Mouse (Mus musculus) limb, embryonic 14.5 days (tissue): ENCODE data around the gene Abraxas2. TPM values are rescaled to one million over a fixed set of nuclear protein-coding genes. Genes with fewer than 3 reads are reported as not detected.

Experiments used
- ATAC-seq: fragments of 200-750 bp; cut with Nextera tagmentation; 2 replicates; pipeline ENCODE4 v1.8.0; 2017; ENCODE audit warnings: low read depth, moderate number of reproducible peaks, moderate TSS enrichment; ENCODE audit not compliant: low FRiP score
- DNase-seq: peaks from one replicate; pipeline ENCODE4 v3.0.0-alpha.2; 2015; ENCODE audit warnings: low spot score
- H3K27ac ChIP-seq: fragments of 300-500 bp; sonication (generic); replicated peaks from 2 replicates; pipeline ENCODE4 v1.5.1; 2014; ENCODE audit warnings: low read depth, mild to moderate bottlenecking, low read length, moderate library complexity, mixed read lengths
- H3K27me3 ChIP-seq: fragments of 300-500 bp; sonication (generic); 2 replicates; pipeline ENCODE4 v1.6.1; 2014; ENCODE audit warnings: low read length, mixed read lengths; ENCODE audit not compliant: control insufficient read depth, insufficient read depth
- H3K36me3 ChIP-seq: fragments of 300-500 bp; sonication (generic); 2 replicates; pipeline ENCODE4 v1.6.1; 2014; ENCODE audit warnings: mild to moderate bottlenecking, low read length, moderate library complexity, mixed read lengths; ENCODE audit not compliant: control insufficient read depth, insufficient read depth
- H3K4me1 ChIP-seq: fragments of 300-500 bp; sonication (generic); 2 replicates; pipeline ENCODE4 v1.6.1; 2014; ENCODE audit warnings: antibody characterized with exemption, low read length, mixed read lengths; ENCODE audit not compliant: control insufficient read depth, insufficient read depth
- H3K4me2 ChIP-seq: fragments of 300-500 bp; sonication (generic); replicated peaks from 2 replicates; pipeline ENCODE4 v1.6.1; 2014; ENCODE audit warnings: low read depth, mild to moderate bottlenecking, low read length, moderate library complexity; ENCODE audit not compliant: severe bottlenecking
- H3K4me3 ChIP-seq: fragments of 300-500 bp; sonication (generic); replicated peaks from 2 replicates; pipeline ENCODE4 v1.5.1; 2014; ENCODE audit warnings: low read length
- H3K9ac ChIP-seq: fragments of 300-500 bp; sonication (generic); 2 replicates; pipeline ENCODE4 v1.6.1; 2014; ENCODE audit warnings: mild to moderate bottlenecking, low read depth, low read length, moderate library complexity; ENCODE audit not compliant: severe bottlenecking
- H3K9me3 ChIP-seq: fragments of 300-500 bp; sonication (generic); 2 replicates; pipeline ENCODE4 v1.6.1; 2016; ENCODE audit warnings: low read length; ENCODE audit not compliant: control insufficient read depth
- POLR2A ChIP-seq: fragments of 200-500 bp; IDR thresholded peaks from 2 replicates; pipeline ENCODE4 v1.8.0; 2012; ENCODE audit warnings: inconsistent platforms, mild to moderate bottlenecking, moderate library complexity, borderline replicate concordance; ENCODE audit not compliant: insufficient read depth, insufficient read length; ENCODE audit errors: extremely low read depth
- WGBS: fragments of 180-500 bp; shearing (Covaris S2); extraction: QIAGEN DNeasy Blood & Tissue Kit; methylation state at CpG from one replicate; pipeline ENCODE4 v1.1.7; 2014; 5-methylcytosine and 5-hydroxymethylcytosine counted together
- polyA plus RNA-seq, 2 experiments: library from polyadenylated mRNA; depleted of rRNA in 1 of 2; stranded (reverse) in 1 of 2; unstranded in 1 of 2; fragments of >200 nt; fragmentation: Nextera tagmentation in 1 of 2; extraction: Ambion mirVana in 1 of 2; gene quantifications; 2 replicates each; pipeline versions ENCODE4 v1.2.1 to v1.2.3; 2012 to 2014

Abraxas2 gene
- polyA plus RNA-seq, 2 experiments: 29.5 to 38.1 TPM

DNA sequence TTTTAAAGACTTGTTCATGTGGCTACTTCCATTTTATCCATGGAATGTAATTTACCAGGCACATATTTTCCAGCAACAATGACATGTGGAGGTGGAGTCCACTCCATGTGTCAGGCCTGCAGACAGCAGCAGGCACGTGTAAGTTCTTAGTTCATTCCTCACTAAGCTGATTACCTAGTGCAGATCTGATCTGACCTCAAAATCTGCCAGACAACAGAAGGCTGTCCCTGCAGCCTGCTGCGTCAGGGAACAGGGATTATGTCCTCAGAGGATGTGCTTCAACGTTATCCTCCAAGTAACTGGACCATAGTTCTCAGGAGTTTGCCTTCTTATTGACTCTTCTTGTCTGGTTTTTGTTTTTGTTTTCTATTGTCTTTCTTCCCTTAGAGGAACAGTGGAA lies 62.9 kb downstream of the Abraxas2 start:
- DNase-seq: no peak
- no peak overlapping the region for H3K9ac ChIP-seq
- TF ChIP-seq POLR2A: no peak
- H3K4me1 ChIP-seq: no peaks in the 10 kb centered on the region
- no peak for ATAC-seq
- no peaks in the 10 kb centered on the region for H3K9me3 ChIP-seq
- H3K27me3 ChIP-seq: no peaks in the 10 kb centered on the region
- no peak overlapping the region for H3K4me2 ChIP-seq
- no peak overlapping the region for H3K4me3 ChIP-seq
- no peaks in the 10 kb centered on the region for H3K36me3 ChIP-seq
- no peak overlapping the region for H3K27ac ChIP-seq
- 60% methylated on average over 3 of the region's 3 CpGs for WGBS

DNA sequence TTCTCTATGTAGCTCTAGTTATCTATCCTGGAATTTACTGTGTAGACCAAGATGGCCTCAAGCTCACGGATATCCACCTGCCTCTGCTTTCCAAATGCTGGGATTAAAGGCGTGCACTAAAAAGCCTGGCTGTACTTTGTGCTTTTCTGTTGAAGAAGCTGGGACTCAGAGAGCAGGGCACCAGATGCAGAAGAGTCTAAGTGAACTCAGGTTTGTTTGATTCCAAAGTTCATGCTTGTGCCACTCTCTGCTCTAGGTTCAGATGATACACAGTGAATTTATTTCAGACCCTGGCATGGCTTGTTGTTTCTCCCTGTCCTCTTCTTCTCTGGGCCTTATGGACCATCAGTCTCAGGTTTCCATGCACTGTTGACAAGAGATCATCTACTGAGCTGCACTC lies 66.2 kb downstream of the Abraxas2 start:
- Histone ChIP-seq H3K4me3 (no peak overlapping the region), H3K9ac (no peak overlapping the region), H3K27ac (no peak overlapping the region), H3K9me3 (no peaks in the 10 kb centered on the region), H3K36me3 (no peaks in the 10 kb centered on the region), H3K27me3 (no peaks in the 10 kb centered on the region), H3K4me1 (peaks cover 3% of the 10 kb centered on the region; the same call in 1 of the 2 replicates), H3K4me2 (no peak overlapping the region)
- no peak for DNase-seq
- no peak for TF ChIP-seq POLR2A
- WGBS: 76% methylated on average over 2 of the region's 2 CpGs
- no peak for ATAC-seq

DNA sequence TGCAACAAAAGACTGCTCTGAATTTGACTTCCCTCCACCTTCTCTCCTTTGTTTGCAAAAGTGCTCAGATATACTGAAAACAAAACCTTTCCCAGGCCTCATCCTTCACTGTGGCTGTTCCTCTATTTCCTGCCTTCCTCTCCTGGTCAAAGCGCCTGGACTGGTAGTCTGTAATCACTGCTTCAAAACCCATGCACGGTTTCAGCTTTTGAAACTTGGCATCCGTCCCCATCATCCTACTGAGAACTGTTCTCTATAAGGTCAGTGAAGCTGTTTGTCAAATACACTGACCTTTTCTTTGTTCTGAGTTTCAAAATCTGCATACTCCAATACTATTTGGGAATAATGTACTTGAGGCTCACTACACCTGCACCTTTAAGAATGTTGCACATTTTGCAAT lies 68.2 kb downstream of the Abraxas2 start:
- H3K4me3 ChIP-seq: no peak overlapping the region
- no peaks in the 10 kb centered on the region for H3K36me3 ChIP-seq
- ATAC-seq (no peak), DNase-seq (no peak)
- no peak overlapping the region for H3K27ac ChIP-seq
- no peaks in the 10 kb centered on the region for H3K27me3 ChIP-seq
- 62% methylated on average over 3 of the region's 3 CpGs for WGBS
- H3K4me2 ChIP-seq: no peak overlapping the region
- H3K9me3 ChIP-seq: no peaks in the 10 kb centered on the region
- peaks cover 5% of the 10 kb centered on the region; the same call in 1 of the 2 replicates for H3K4me1 ChIP-seq
- no peak for TF ChIP-seq POLR2A
- H3K9ac ChIP-seq: no peak overlapping the region

DNA sequence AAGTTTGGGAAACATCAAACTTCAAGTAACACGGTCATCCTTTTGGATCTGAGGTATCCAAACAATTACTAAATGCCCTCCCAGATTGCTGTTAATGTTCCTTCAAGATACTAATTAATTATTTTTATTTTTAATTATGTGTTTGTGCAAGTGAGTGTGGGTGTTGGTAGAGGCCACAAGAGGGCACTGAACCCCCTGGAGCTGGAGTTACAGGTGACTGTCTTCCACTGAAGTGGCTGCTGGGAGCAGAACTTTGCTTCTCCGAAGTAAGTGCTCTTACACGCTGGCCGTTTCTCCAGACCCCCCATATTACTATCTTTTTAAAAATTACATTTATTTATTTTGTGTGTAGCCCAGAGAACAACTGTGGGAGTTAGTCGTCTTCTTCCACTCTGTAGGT lies 71.0 kb downstream of the Abraxas2 start:
- Histone ChIP-seq H3K27me3 (no peaks in the 10 kb centered on the region), H3K4me3 (peak overlapping the region; percentile 88), H3K4me1 (peaks cover 12% of the 10 kb centered on the region), H3K4me2 (peak overlapping the region; percentile 63), H3K27ac (no peak overlapping the region), H3K9me3 (no peaks in the 10 kb centered on the region), H3K36me3 (no peaks in the 10 kb centered on the region), H3K9ac (peak overlapping the region; percentile 95)
- ATAC-seq (no peak), DNase-seq (no peak)
- no peak for TF ChIP-seq POLR2A
- 89% methylated on average over 5 of the region's 5 CpGs for WGBS

DNA sequence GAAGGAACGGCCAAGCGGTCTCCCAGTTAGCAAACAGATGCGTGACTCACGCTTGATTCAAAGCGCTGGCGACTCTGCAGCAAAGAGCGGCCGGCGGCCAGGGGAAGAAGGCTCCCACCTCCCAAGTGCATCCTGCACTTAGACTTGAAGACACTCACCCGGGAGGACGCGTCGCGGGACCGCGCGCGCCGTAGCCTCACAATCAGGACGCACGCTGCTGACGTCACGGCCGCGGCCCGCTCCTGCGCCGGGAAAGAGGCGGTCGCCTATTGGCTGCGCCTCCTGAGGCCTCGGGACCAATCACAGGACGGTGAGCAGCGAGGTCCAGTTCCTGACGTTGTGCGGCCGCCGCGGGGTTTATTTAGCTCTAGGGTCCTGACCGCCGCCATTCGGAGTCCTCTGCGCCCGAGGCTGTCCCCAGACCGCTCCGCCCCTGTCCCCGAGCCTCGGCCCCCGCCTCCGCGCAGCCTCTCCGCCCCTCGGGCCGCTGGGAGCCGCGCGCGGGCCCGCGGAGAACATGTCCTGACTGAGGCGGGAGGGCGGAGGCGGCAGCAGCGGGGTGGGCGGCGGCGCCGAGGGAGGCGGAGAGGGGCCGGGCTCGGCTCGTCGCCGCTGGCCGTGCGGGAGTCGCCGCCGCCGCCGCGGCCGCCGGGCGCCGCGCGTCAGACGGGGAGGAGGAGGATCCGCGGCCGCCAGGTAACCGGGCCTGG lies 72.0 kb downstream of the Abraxas2 start, which contains the start of gene Zranb1:
Gene Zranb1 (plus strand): TSS at position 293 of the 710 bp plus-strand sequence.
- peaks cover 12% of the 10 kb centered on the region for H3K4me1 ChIP-seq
- peak; percentile 86; the same call in 1 of the 2 replicates for TF ChIP-seq POLR2A
- H3K9me3 ChIP-seq: no peaks in the 10 kb centered on the region
- H3K36me3 ChIP-seq: no peaks in the 10 kb centered on the region
- peak within 1 kb of the TSS; percentile 96 for H3K27ac ChIP-seq
- DNase-seq: peak; percentile 97
- peak; percentile 99 for ATAC-seq
- peak within 1 kb of the TSS; percentile 95 for H3K9ac ChIP-seq
- WGBS: under 1% methylated on average over 66 of the region's 93 CpGs
- H3K27me3 ChIP-seq: no peaks in the 10 kb centered on the region
- peak within 1 kb of the TSS; percentile 75 for H3K4me2 ChIP-seq
- H3K4me3 ChIP-seq: peak within 1 kb of the TSS; percentile 88
